Mouse (Mus musculus) MEL-GATA-1-ER (cell line): Measurements from ENCODE around the gene Sarnp.
A peak's percentile ranks its signal among the peaks of the same experiment; 100 is the strongest.
"Not testable (repeated sequence)": the region's sequence is repeated elsewhere in the genome, so short reads cannot be mapped to it uniquely, and the experiment has no call there.

Source experiments
- DNase-seq: peaks from one replicate; pipeline ENCODE4 v3.0.0-alpha.2; 2012; ENCODE audit warnings: low read depth; ENCODE audit errors: extremely low read depth

Gene Sarnp

DNA sequence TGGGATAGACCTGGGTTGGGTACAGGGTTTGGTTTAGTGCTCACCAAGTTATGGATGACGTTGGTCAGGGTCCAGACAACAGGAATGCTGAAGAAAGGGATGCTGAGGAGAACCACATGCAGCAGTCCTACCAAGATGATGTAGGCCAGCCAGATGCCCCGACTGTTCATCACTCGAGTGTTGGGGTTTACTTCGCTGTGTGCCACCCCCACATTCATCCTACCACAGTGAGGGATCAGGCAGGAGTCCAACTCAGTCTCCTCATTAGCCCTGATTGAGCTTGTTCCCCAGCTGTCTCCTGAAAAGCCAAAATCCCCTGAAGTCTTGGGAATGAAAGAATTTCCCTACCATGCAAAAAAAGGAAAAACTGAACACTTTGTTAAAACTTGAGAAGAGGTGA is 3.1 kb downstream of the Sarnp start:
- DNase-seq: no peak

DNA sequence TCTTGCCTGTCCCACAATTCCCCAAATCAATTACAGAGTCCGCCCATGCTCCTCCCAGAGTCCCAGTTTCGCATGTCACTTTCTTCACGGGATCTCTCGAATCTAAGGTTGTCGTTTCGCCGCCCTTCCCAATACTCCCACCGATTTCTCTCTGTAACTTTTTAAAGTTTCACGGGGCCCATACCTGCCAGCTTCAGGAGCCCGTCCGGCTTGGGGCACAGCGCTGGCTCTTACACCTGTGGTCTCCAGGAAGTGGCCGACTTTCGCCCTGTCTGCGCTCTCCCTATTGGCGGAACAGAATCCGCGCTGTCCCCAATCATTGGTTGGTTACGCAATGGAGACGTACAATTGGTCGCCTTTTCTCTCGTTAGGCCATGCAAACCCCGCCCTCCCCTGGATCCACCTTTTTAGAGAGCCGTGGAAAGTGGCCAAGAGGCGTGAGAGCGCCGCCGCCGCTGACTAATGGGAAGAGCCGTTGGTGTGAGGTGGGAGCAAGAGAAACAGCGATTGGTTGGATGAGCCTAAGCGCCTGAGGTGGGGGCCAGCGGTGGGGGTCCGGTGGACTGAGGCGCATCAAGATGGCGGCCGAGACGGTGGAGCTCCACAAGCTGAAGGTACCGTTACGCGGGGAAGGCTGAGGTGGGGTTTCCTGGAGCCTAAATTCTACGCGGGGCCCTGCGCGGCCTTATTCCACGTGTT is 4.4 kb downstream of the Sarnp start, which contains the start of gene Ormdl2:
Gene Ormdl2, minus strand, starts transcription at position 288 of the 699 bp plus-strand sequence.
- DNase-seq: peak; percentile 99

DNA sequence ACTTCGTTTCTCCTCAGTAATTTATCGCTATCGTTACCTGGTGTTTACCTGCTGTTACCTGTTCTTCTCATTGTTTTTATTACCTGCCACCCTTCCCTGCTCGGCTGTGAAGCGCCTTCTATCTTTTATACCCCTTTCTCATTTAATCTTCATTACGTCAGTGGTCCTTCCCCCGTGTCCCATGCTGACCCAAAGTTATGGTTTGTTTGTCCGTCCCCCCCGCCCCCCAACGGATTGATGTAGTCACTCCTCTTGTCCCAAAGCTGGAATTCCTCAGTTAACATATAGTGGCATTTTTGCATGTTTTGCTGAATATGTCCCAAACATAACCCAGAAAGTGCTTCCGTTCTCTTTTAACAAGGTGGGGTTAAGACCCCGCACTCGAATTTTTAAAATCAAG is 5.0 kb downstream of the Sarnp start:
- DNase-seq: no peak

DNA sequence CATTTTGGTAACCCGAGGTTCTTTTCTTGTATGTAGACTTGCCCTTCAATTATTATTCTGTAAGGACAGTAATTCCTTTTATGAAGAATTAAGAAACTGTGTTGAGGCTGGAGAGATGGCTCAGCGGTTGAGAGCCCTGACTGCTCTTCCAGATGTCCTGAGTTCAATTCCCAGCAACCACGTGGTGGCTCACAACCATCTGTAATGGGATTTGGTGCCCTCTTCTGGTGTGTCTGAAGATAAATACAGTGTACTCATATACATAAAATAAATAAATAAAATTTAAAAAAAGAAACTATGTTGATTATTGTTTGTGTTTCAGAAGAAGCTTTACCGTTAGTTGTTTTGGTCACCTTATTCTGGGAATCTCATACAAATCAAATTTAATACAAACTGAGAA is 6.0 kb downstream of the Sarnp start:
- DNase-seq: not testable (repeated sequence)

DNA sequence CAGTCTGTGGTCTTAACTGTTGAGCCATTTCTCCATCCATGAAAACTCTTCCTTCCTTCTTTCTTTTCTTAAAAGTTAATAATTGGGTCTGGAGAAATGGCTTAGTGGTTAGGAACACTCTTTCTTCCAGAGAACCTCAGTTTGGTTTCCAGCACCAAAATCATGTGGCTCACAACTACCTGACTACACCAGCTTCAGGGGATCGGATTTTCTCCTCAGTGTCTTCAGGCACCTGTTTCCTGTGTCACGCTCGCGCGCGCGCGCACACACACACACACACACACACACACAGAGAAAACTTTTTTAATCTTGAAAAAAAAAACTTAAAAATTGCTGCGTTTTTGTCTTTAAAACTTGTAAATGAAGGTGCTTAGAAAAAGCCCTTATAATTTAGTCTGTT is 6.7 kb downstream of the Sarnp start:
- DNase-seq: no peak

DNA sequence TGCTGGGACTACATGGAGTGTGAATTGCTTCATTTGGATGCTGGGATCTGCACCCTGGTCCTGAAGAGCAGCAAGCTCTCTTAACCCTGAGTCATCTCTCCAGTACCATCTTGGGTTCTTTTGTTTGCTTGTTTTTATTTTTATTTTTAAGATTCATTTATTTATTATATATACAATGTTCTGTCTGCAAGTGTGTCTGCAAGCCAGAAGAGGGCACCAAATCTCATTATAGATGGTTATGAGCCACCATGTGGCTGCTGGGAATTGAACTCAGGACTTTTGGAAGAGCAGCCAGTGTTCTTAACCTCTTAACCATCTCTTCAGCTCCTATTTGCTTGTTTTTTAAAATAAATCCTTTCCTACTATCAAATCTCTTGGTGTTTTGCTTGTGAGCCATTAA is 20.3 kb downstream of the Sarnp start:
- no peak for DNase-seq

DNA sequence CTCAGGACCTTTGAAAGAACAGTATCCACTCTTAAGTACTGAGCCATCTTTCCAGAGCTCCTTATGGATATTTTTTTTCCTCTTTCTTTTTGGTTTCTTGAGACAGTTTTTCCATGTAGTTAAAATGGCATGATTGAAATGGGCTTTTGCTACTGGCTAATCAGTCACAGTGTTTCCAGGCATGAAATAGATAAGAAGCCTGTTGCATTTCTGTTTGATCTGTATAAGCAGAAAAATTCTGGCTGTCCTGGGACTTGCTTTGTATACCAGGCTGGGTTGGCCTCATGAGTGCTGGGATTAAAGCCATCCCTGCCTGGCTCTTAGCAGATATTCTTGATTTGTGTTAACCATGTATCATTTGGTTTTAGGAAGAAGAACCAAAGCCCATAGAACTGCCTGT is 22.3 kb downstream of the Sarnp start:
- DNase-seq: no peak

DNA sequence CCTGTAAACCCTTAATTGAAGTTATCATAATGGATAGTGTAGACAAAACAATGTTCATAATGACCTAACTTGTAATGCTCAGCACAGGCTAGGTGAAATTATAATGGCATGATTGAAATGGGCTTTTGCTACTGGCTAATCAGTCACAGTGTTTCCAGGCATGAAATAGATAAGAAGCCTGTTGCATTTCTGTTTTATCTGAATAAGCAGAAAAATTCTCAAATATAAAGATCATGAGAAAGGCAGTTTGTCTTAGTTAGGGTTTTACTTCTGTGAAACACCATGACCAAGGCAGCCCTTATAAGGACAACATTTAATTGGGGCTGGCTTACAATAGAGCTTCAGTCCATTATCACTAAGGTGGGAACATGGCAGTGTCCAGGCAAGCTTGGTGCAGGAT is 23.5 kb downstream of the Sarnp start:
- no peak for DNase-seq

DNA sequence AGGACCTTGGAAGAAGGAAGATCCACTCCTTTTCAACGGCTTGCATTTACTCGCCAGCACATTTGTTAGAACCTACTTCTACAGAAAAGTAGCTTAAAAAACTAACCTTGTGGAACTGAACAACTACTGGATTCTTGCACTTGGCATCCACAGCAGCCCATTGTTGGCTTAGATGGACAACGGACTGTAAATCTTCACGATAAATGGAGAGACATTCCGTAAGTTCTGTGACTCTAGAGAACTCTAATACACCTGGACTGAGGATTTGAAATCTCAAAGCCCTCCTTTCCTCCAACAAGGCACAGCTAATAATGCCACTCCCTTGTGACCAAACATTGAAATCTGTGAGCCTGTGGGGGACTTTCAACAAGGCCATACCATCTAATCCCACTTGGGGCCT is 26.1 kb downstream of the Sarnp start:
- DNase-seq: no peak

DNA sequence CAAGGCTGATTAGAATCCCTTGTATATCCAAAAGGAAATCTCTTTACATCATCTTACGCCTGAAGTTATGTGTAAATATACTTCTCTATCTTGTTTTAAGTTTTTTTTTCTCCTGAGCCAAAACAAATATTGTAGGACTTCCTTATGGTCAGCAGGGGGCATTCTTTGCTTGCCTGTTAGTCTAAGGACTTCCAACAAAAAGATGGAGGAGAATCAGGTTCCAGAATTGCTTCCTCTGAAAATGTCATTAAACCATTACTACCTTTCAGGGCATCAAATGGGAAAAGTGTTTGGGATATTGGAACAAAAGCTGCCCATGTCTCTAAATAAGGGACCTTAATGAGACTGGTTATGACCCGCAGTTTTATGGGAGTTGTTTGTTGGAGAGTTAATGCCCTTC is 28.4 kb downstream of the Sarnp start:
- DNase-seq: no peak

DNA sequence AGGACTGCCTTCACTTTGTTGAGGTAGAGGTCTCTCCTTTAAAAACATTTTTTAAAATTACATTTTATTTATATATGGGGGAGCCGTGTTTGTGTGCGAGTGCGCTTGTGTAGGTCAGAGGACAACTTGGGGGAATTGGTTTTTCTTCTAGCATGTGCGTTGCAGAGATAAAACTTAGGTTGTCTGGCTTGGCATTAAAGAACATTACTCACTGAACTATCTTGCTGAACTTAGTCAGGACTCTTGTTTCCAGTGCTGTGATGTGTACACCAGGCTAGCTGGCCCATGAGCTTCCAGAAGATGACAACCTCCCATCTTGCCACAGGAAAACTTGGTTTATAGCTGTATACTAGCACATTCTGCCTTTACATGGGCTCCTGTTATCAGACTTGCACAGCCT is 29.5 kb downstream of the Sarnp start:
- DNase-seq: no peak

DNA sequence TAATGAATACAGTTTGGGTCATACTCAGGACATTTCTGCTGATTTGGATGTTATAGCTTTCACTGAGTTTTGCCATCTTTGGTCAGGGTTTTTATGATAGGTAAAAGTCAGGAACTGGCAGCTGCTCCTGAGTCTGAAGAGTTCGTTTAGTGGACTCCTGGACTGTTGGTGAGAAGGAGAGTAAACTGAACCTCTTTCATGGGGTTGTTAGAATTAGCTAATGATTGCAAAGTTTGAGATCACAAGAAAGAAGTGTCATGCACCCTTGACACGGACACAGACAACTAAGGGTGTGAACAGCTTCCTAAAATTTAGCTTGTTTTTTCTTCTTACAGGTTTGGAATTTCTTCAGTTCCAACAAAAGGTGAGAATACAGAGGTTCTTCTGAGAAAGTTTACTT is 31.3 kb downstream of the Sarnp start:
- no peak for DNase-seq

DNA sequence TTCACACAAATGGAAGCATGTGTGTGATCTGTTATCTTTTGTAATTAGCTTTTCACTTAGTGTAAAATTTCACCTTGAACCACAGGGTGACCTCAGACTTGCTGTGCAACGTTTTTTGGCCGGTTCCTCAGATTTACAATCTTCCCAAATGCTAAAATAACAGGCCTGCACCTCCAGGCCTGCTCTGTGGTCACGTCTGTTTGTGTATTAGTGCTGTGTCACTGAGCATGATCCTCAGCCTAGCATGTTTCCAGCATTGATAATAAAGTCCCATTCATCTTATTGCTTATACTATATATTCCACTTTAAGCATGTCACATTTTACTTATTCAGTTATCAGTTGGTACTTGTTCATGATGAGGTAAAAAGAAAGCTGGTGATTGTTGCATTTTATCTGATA is 33.2 kb downstream of the Sarnp start:
- DNase-seq: no peak

DNA sequence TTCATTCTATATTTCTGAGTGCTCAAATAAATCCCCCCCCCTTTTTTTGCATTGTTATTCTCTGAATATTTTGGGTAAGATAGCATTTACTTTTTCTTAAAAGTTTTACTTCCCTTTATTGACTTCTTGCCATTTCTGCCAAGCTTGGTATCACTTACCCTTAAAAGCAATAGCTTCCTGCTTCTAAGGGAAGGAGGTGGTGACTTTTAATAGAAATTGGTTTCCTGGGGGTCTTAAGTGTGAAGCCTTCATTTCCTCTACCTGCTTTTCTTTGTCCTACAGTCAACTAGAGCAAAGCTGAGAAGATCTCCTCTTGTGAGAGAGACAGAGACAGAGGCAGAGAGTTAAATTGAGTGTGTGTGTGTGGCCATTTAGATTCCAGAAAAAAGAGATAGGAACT is 44.0 kb downstream of the Sarnp start:
- DNase-seq: no peak

DNA sequence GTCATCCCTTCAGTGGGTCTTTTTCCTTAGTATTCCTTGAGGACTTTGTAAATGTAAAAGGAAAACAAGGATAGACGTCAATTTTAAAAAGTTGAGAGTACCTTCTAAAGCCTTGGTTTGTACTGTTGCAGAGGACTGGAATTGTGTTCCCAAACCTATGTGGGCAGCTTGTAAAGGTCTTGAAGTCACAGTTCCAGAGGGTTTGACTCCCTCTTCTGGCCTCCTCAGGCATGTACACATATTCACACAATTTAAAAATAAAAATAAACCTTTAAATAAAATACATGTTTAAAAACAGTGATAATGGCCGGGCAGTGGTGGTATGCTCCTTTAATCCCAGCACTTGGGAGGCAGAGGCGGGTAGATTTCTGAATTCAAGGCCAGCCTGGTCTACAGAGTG is 48.9 kb downstream of the Sarnp start:
- DNase-seq: no peak

DNA sequence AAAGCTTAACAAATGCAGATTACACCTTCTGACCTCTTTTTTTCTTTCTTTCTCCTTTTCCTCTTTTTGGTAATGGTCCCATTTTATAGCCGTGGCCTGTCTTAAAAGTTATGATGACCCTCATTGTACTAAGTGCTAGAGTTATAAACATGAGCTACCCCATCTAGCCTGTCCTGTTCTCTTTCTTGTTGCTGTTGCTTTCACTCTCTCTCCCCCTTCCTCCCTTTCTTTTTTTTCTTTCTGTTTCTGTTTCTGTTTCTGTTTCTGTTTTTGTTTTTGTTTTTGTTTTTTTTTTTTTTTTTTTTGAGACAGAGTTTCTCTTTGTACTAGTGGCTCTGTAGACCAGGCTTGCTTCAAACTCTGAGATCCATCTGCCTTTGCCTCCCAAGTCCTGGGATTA is 49.4 kb downstream of the Sarnp start:
- DNase-seq: no peak

DNA sequence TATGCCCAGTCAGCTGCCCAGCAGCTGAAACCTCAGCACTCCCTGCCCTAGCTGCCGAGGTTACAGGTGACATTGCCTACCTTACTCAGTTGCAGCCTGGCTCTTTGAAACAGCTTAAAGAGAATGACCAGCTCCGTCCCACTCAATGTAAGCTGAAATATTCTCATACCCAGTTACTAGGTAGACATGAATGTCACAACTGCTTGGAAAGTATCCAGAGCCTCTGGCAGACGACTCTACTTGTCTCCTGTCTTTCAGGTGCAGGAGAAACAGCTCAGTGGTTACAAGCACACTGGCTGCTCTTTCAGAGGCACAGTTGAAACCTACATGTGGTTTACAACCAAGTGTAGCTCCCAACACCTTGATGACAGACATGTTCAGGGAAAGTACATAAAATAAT is 53.2 kb downstream of the Sarnp start:
- DNase-seq: no peak

DNA sequence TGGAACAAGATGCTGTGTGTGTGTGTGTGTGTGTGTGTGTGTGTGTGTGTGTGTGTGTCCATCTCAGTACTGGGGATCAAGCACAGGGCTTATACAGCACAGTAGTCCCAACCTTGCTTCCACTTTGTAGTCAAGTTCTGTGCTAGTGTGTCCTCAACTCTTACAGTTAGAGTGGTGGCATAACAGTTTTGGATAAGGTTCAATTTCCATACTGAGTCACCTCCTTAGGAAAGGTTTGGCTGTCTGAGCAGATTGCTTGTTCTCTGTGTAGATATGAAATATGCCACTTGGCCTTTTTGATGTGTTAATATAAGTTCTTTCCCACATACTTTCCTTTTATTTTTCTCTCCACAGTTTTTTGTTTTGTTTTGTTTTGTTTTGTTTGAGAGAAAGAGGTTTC is 61.2 kb downstream of the Sarnp start:
- no peak for DNase-seq

DNA sequence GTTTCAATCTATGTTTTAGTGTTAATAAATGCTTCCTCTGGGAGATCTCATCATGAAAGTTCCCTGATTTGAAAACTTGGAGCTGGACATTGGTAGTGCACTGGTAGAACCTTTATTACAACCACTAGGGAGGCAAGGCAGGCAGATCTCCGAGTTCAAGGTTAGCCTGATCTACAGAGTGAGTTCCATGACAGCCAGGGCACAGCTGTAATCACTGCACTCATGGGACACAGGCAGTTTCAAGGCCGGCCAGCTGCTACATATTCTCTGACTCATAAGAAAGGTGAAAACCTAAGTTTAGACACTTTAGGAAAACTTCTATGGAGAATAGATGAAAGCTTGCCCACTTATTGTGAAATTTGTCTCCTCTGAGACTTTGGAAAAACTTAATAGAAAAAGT is 61.7 kb downstream of the Sarnp start:
- DNase-seq: no peak

DNA sequence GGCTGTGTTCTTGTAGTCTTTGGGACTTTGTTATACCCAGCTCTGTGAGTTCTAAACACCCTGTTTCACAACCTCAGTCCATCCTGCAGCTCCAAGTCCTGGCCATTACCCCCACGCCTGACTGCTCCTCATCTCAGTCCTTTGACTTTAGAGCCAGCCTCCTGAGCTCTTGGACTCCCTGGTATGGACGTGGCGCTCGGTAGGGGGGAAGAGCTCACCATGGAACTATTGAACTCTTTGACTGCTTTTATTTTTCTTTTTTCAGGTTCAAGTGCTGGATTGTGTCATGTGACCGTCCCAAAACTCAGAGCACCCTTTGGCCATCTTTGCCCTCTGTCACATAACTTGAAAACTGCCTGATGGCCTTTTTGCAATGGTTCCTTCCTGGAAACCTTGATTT is 64.9 kb downstream of the Sarnp start:
- no peak for DNase-seq

DNA sequence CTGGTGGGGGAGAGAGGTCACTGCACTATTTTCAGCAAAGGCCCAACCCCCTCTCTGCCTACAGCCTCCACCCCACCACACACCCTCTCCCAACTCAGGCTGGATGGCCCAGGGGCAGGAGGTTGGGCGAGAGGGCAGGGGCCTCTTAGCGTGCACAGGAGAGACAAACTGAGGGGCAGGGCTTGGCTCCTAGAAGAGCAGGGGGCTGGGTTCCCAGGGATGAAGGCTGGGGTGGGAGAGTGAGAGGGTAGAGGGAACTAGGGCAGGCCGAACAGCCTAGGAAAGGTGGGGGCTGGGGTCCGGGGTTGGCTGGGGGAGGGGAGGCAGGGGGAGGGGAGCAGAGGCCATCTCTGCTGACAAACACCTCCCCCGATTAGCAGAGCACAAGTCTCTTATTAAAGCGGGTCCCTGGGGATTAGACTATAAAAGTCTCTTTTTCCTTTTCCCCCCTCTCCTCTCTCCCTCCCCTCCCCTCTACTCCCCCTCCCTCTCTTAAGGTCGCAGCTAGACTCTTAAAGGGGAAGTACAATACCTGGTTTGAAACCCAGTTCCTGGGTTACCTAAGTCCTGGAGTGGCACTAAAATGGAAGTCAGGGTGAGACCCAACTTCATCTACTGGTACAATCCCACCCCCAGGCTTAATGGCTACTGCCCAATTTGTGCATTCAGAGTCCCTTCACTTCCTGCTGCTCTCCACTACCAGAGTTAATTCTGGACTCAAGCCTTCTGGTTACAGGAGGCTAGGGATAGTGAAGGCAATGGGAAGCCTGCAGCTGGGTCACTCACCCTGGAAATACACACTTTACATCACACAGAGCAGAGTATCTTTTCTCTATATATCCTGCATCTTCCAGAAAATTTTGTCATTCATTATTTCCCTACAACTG is 72.1 kb downstream of the Sarnp start:
- no peak for DNase-seq

DNA sequence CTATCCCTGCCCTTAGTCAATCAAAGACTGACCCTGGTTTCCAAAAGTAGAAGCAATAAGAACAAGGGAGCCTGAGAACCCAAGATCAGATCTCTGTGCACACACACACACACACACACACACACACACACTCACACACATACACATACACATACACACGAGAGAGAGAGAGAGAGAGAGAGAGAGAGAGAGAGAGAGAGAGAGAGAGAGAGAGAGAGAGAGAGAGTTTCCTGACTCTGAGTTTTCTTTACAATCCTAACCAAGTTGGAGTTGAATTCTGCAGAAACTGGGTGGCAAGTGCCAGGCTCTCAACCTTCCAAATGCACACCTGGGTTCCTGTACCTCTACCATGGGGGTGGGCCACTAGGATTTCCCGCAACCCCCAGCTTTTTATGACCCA is 72.7 kb downstream of the Sarnp start:
- DNase-seq: no peak
